Mouse (Mus musculus): ENCODE data around the gene Olfr512.

Olfr512 gene

GRCm38 (mm10) chr7:108713020-108713419, at the start of gene Olfr512:
Gene Olfr512, plus strand, starts transcription at chr7:108713320.
- no peak for DNase-seq

- no peak for DNase-seq
Measured at GRCm38 (mm10) chr7:108666118-108666517, 47.0 kb upstream of the Olfr512 start, which contains the start of gene Olfr510. Gene Olfr510, plus strand, starts transcription at chr7:108666418.

- DNase-seq: no peak
Measured at GRCm38 (mm10) chr7:108671058-108671457, 42.1 kb upstream of the Olfr512 start.

GRCm38 (mm10) chr7:108678886-108679285, 34.2 kb upstream of the Olfr512 start:
- no peak for DNase-seq

DNA sequence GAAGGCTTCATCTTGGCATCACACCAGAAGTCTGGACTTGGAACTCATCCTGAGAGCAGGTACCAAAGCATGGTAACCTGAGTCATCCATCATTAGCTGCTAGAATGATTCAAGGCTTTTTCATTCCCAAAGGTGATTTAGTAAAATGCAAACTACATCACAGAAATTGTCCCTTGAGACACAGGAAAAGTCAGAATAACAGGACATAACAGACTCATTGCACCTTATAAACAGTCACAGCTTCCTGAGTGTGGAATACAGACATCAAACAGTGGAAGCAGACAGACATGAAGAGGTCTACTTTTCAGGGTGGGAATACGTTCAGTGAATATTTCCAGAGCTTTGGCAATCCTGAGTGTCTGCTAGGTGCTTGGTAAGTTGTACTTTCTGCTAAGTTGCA, 37.6 kb downstream of the Olfr512 start, which contains the start of gene Olfr513:
Olfr513 (plus strand) TSS at position 301 of the 400 bp plus-strand sequence.
- no peak for DNase-seq

- DNase-seq: no peak
Measured at GRCm38 (mm10) chr7:108760411-108760810, 47.3 kb downstream of the Olfr512 start.

Measured in cerebellum, adult 18-20 months (tissue).